Mouse (Mus musculus) forelimb bud, embryonic 11.5 days (tissue): ENCODE results near the gene Mlycd.

ENCODE experiments used
- DNase-seq: peaks from one replicate; pipeline ENCODE4 v3.0.0-alpha.2; 2012; ENCODE audit warnings: low read depth, low spot score

Mlycd gene

DNA sequence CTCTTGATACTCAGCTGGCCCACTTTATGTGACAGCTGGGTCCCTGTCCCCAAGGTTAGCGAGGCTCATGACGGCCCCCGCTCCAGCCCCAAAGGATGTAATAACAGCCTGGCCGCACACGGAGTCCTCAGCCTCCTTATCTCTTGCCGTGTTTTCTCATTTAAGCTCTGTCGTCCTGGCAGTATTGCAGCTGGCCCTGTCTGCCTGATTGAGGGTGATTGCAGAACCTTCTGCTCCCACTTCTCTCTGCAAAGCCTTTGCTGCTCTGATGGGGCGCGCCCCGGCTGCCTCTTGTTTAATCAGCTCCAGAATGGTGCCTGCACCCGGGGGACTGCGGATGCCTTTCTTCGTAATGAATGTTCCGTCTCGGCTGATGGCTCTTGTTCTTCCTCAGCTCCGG is 65.0 kb downstream of the Mlycd start:
- no peak for DNase-seq
